Mouse (Mus musculus) E14TG2a.4 (cell line): ENCODE measurements around the gene Itpr1.
A peak's percentile ranks its signal among the peaks of the same experiment; 100 is the strongest.

ENCODE experiments used
- H3K27me3 ChIP-seq: 2 replicates; pipeline ENCODE4 v1.6.1; 2014; ENCODE audit warnings: low read length, control low read depth; ENCODE audit not compliant: insufficient read depth
- H3K36me3 ChIP-seq: 2 replicates; pipeline ENCODE4 v1.6.1; 2014; ENCODE audit warnings: low read length, control low read depth; ENCODE audit not compliant: insufficient read depth
- H3K4me1 ChIP-seq: replicated peaks from 2 replicates; pipeline ENCODE4 v1.6.1; 2014; ENCODE audit warnings: low read depth, low read length, control low read depth
- H3K4me3 ChIP-seq: replicated peaks from 2 replicates; pipeline ENCODE4 v1.5.1; 2014; ENCODE audit warnings: mild to moderate bottlenecking, low read length
- H3K9me3 ChIP-seq: 2 replicates; pipeline ENCODE4 v1.6.1; 2014; ENCODE audit warnings: low read length, control low read depth
- CTCF ChIP-seq: conservative IDR thresholded peaks from 2 replicates; pipeline ENCODE4 v1.5.1; 2014; ENCODE audit warnings: low read length
- NANOG ChIP-seq: IDR thresholded peaks from 2 replicates; pipeline ENCODE4 v1.6.1; 2014; ENCODE audit warnings: borderline replicate concordance, low read length, mixed read lengths
- POU5F1 ChIP-seq: IDR thresholded peaks from 2 replicates; pipeline ENCODE4 v1.6.1; 2014; ENCODE audit warnings: low read length, borderline replicate concordance

Itpr1 gene

DNA sequence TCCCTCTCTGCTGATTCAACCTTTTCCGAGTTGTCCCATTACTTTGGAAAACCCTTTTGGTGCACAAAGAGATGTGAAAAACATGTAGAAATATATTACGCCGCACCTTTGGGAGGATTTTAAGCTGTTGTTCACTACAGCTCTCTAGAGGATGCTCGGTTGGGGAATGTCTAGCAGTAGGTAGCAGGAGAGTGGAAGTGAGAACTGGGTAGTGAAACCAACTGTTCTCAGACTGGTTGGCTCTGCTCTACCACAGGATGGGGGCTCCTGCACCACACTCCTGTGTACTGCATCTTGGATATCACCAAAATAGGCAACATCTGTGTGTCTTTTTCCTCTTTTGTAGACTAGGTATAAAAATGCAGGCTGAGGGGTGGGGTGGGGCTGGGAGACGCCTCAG is 10.0 kb downstream of the Itpr1 start:
- H3K36me3 ChIP-seq, result peaks cover 9% of the 10 kb centered on the region
- H3K4me3 ChIP-seq, result no peak overlapping the region
- H3K4me1 ChIP-seq, result peaks cover 13% of the 10 kb centered on the region
- H3K27me3 ChIP-seq, result no peaks in the 10 kb centered on the region
- no peak for TF ChIP-seq CTCF
- TF ChIP-seq POU5F1, result no peak
- no peak for TF ChIP-seq NANOG
- H3K9me3 ChIP-seq, result no peaks in the 10 kb centered on the region

DNA sequence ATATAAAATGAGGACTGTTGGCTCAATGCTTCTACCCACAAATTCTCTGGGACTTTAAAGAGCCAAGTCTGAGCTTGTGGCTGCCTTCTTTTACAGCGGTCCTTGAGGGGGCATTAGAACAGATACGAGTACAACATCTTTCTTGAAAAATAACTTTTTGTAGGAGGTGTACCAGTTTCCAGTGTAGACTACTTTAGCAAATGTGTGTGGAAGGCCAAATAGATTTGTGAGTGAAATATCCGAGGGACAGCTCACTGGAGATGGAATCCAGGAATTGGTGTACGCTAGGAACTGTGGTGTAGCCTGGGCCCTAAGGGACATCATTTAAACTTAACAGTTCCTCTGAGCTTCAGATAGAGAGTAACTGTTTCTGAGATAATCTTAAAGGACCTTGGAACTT is 11.5 kb downstream of the Itpr1 start:
- no peaks in the 10 kb centered on the region for H3K9me3 ChIP-seq
- H3K4me1 ChIP-seq, result peaks cover 27% of the 10 kb centered on the region
- no peaks in the 10 kb centered on the region for H3K27me3 ChIP-seq
- TF ChIP-seq NANOG (no peak), POU5F1 (no peak), CTCF (no peak)
- H3K36me3 ChIP-seq, result no peaks in the 10 kb centered on the region; the same call in 1 of the 2 replicates
- H3K4me3 ChIP-seq, result no peak overlapping the region

DNA sequence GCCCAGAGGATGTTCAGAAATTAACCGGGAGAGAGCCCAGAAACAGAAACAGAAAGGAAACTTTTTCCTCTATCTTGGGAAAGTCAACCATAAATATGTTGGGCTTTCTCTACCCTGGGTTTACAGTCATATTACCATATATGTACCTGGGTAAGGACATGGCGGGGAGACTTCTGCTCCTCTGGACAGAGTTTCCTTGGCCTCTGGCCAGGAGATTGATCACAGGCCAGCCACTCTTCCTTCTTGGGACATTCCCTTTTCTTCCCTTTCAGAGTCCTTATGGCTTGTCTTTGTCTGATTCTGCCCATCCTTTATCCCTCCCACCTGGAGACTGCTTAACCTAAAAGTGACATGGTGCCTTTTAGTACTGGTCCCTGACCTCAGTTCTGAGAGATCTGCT is 12.1 kb downstream of the Itpr1 start:
- Histone ChIP-seq H3K9me3 (no peaks in the 10 kb centered on the region), H3K27me3 (no peaks in the 10 kb centered on the region)

DNA sequence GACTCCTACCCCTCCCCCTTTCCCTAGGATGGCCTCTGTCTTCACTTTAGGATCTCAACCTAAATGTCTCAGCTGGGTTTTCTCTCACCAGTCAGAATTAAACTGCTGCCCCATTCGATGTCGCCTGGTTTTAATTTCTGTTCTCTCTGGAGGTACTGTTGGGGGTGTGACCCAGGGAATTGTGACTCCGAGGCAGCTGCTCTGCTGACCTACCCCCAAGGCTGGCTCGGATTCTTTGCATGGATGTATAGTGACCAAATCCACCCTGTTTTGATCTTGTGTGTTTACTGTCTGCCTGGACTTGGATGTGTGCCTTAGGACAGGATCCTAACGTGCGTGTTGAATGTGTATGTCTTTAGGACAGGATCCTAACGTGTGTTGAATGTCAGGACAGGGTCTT is 13.3 kb downstream of the Itpr1 start:
- TF ChIP-seq POU5F1 (no peak), NANOG (no peak), CTCF (no peak)
- H3K36me3 ChIP-seq, result no peaks in the 10 kb centered on the region; the same call in 1 of the 2 replicates

More for the DNA sequence above, 12.1 kb downstream of the Itpr1 start:
- Histone ChIP-seq H3K4me1 (peaks cover 29% of the 10 kb centered on the region), H3K4me3 (no peak overlapping the region), H3K36me3 (no peaks in the 10 kb centered on the region; the same call in 1 of the 2 replicates)
- TF ChIP-seq CTCF (no peak), POU5F1 (no peak), NANOG (no peak)

DNA sequence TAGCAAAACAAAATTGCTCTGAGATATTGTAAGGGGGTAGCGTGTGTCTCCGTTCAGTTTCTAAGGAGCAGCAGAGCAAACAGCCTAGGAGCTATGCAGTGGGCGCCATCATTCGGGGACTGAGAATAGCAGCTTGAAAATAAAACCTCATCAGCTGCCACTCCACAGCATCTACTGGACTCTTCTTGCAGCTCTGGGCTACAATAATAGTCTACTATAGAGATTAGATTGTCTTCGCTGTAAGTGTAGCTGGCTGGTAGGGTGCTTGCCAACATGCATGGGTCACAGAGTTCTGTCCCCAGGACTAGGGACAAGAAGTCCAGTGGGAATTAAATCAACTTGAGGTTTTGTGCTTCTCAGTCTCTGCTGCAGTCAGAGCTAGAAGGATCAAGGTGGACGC is 14.6 kb downstream of the Itpr1 start:
- TF ChIP-seq NANOG (no peak), POU5F1 (no peak), CTCF (no peak)
- Histone ChIP-seq H3K9me3 (no peaks in the 10 kb centered on the region), H3K4me1 (peaks cover 43% of the 10 kb centered on the region)

More for the DNA sequence above, 13.3 kb downstream of the Itpr1 start:
- Histone ChIP-seq H3K4me1 (peaks cover 36% of the 10 kb centered on the region), H3K27me3 (no peaks in the 10 kb centered on the region), H3K9me3 (no peaks in the 10 kb centered on the region), H3K4me3 (no peak overlapping the region)

DNA sequence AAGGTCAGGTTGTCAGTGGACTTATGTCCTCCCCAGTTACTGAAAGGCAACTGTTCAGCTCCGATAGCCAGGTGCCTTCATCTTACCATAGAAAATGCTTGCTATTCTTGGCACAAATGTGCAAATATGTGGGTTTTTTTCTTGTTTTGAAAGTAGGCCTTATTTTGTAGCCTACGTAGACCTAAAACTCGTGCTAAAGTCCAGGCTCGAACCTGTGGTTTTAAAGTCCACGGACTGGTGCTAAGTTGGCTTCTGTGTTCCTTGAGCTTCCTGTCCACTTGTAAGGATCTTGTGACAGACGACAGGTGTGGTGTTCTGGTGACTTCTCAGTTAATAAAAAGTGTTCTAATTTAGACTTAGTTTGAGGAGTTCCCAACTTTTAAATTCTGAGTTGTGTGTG is 15.2 kb downstream of the Itpr1 start:
- Histone ChIP-seq H3K4me3 (no peak overlapping the region), H3K27me3 (no peaks in the 10 kb centered on the region), H3K9me3 (no peaks in the 10 kb centered on the region), H3K4me1 (peaks cover 49% of the 10 kb centered on the region), H3K36me3 (no peaks in the 10 kb centered on the region; the same call in 1 of the 2 replicates)
- TF ChIP-seq NANOG (no peak), POU5F1 (no peak), CTCF (no peak)

More for the DNA sequence above, 14.6 kb downstream of the Itpr1 start:
- Histone ChIP-seq H3K4me3 (no peak overlapping the region), H3K27me3 (no peaks in the 10 kb centered on the region), H3K36me3 (no peaks in the 10 kb centered on the region; the same call in 1 of the 2 replicates)

DNA sequence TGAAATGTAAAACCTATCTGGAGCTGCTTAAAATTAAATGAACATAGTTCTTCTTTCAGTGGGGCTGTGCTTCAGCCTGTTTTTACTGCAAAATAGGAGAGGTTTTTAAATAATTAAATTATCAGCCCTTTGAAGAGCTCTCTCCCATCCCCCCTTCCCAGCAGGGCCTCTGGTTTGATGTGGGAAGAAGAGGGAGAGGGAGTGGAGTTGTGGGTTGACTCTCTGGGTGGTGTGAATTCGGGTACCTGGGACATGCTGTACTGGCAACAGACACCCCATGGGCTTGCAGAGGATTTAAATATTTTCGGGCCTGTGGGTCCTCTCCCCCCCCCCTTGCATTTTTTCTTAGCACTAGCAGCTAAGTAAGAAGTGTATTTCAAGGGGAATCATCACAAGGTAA is 15.7 kb downstream of the Itpr1 start:
- Histone ChIP-seq H3K36me3 (no peaks in the 10 kb centered on the region; the same call in 1 of the 2 replicates), H3K27me3 (no peaks in the 10 kb centered on the region), H3K9me3 (no peaks in the 10 kb centered on the region), H3K4me3 (peak overlapping the region; percentile 35; the same call in 1 of the 2 replicates), H3K4me1 (peaks cover 55% of the 10 kb centered on the region)
- TF ChIP-seq NANOG (no peak), POU5F1 (no peak), CTCF (no peak)

DNA sequence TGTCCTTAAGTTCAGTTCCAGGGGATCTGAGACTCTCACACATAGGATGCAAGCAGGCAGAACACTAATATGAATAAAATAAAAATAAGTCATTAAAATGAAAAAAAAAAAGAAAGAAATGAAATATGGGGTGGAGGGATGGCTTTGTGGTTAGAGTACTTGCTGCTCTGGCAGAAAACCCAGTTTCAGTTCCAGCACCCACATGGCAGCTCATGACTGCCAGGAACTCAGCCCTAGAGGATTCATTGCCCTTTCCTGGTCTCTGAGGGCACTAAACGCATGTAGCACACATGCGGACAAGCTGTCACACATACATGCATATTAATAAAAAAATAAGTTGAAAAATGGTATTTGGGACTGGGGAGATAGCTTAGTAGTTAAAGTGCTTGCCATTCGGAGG is 17.7 kb downstream of the Itpr1 start:
- TF ChIP-seq CTCF, result no peak
- no peak for TF ChIP-seq POU5F1
- no peak for TF ChIP-seq NANOG
- Histone ChIP-seq H3K36me3 (peaks cover 9% of the 10 kb centered on the region; the same call in 1 of the 2 replicates), H3K4me3 (no peak overlapping the region), H3K27me3 (no peaks in the 10 kb centered on the region), H3K4me1 (peaks cover 69% of the 10 kb centered on the region), H3K9me3 (no peaks in the 10 kb centered on the region)
